Comparison of ENCODE assay signal across 14 mouse cellular contexts in genomic region chr16:94919177-94919576, GRCm38 (mm10).
A peak's percentile ranks its signal among the peaks of the same experiment; 100 is the strongest.
DNase-seq lines count a peak whose midpoint lies in the region; ATAC-seq and TF ChIP-seq lines count a peak whose summit lies in the region.
"Had no signal": no experiment of that assay in that cellular context is flagged by ENCODE, and none has a peak within 500 bp of the region (broad histone marks: within the 10 kb centered on the region; RNA-seq: fewer than 3 reads in every experiment).

No protein-coding gene starts in this region.

- peaks cover 15% of the 10 kb centered on the region for H3K4me1 ChIP-seq in forebrain, embryonic 10.5 days
- H3K4me1 ChIP-seq in forebrain, embryonic 15.5 days, result peaks cover 5% of the 10 kb centered on the region
- H3K4me1 ChIP-seq in midbrain, embryonic 16.5 days (ENCODE audit: control insufficient read depth, insufficient read depth, low read length), result peaks cover 9% of the 10 kb centered on the region
- no peaks in the 10 kb centered on the region for H3K4me1 ChIP-seq in lung, adult 2 months (ENCODE audit: control insufficient read depth, insufficient read depth, low read length)
- H3K4me1 ChIP-seq: megakaryocyte, embryonic 14.5 days had no signal

- TF ChIP-seq POLR2A in lung, adult 2 months (IDR thresholded peaks at IDR 0.05; ENCODE audit: borderline replicate concordance, extremely low read depth, low read depth, low read length), result no peak

- DNase-seq in left cerebral cortex, postnatal 14 days (ENCODE audit: low spot score in 2 of 2), result peak; percentile 41 to 59
- no peak for DNase-seq in left cerebral cortex, adult 2 months (ENCODE audit: extremely low spot score in 1 of 2, low spot score in 2 of 2)
- DNase-seq in forebrain, embryonic 10.5 days (ENCODE audit: extremely low spot score, low spot score), result peak; percentile 40
- DNase-seq in natural killer cell, adult 2 months (ENCODE audit: low spot score in 2 of 2), result no peak
- no peak for DNase-seq in lung, adult 2 months
- DNase-seq: adrenal gland, postnatal 14 days; cerebellum, postnatal 14 days; lung, postnatal 10 days; thymus, adult 2 months had no signal

- no peak for TF ChIP-seq CTCF in left cerebral cortex, adult 2 months (IDR thresholded peaks at IDR 0.05)
- no peak for TF ChIP-seq CTCF in lung, adult 2 months (IDR thresholded peaks at IDR 0.05; ENCODE audit: insufficient read depth, low read length)

- no peaks in the 10 kb centered on the region for H3K9me3 ChIP-seq in forebrain, embryonic 10.5 days
- H3K9me3 ChIP-seq in forebrain, embryonic 15.5 days, result no peaks in the 10 kb centered on the region
- H3K9me3 ChIP-seq in midbrain, embryonic 16.5 days (replicated peaks; ENCODE audit: control insufficient read depth, low read length, poor library complexity, severe bottlenecking), result no peaks in the 10 kb centered on the region
- H3K9me3 ChIP-seq: megakaryocyte, embryonic 14.5 days had no signal

- intact Hi-C loops in left cerebral cortex, postnatal 14 days (cut with DNase I), result no loop called here
- intact Hi-C loops in left cerebral cortex, adult 2 months (cut with DNase I), result no loop called here

- 37% methylated on average over 5 of the region's 5 CpGs for WGBS in forebrain, embryonic 10.5 days
- 8% methylated on average over 5 of the region's 5 CpGs for WGBS in forebrain, embryonic 15.5 days
- WGBS in midbrain, embryonic 16.5 days, result 27% methylated on average over 5 of the region's 5 CpGs
- 86% methylated on average over 5 of the region's 5 CpGs for WGBS in lung, adult 2 months

- H3K4me2 ChIP-seq in forebrain, embryonic 15.5 days (replicated peaks), result no peak overlapping the region
- H3K4me2 ChIP-seq in midbrain, embryonic 16.5 days (ENCODE audit: low read length), result no peak overlapping the region

- no peak overlapping the region for H3K27ac ChIP-seq in left cerebral cortex, adult 2 months
- no peak overlapping the region for H3K27ac ChIP-seq in forebrain, embryonic 10.5 days
- 0 out of 2 replicates have a peak overlapping the region, but pooled peaks have one; percentile 1 for H3K27ac ChIP-seq in forebrain, embryonic 15.5 days (replicated peaks)
- peak overlapping the region; percentile 38 for H3K27ac ChIP-seq in midbrain, embryonic 16.5 days (ENCODE audit: low read length)
- H3K27ac ChIP-seq: liver, embryonic 14.5 days had no signal

- no peak overlapping the region for H3K9ac ChIP-seq in forebrain, embryonic 15.5 days (replicated peaks)
- H3K9ac ChIP-seq in midbrain, embryonic 16.5 days (ENCODE audit: low read depth, low read length), result no peak overlapping the region
- H3K9ac ChIP-seq: liver, embryonic 14.5 days had no signal

- peak; percentile 76; the same call in 1 of the 2 replicates for ATAC-seq in forebrain, embryonic 15.5 days (replicated peaks)
- ATAC-seq in midbrain, embryonic 16.5 days, result peak; percentile 88
- ATAC-seq: CD4-positive, CD25-positive, alpha-beta regulatory T cell, adult 4 months had no signal

- no peaks in the 10 kb centered on the region for H3K27me3 ChIP-seq in forebrain, embryonic 10.5 days (ENCODE audit: poor library complexity, severe bottlenecking)
- H3K27me3 ChIP-seq in forebrain, embryonic 15.5 days, result no peaks in the 10 kb centered on the region
- no peaks in the 10 kb centered on the region for H3K27me3 ChIP-seq in midbrain, embryonic 16.5 days (ENCODE audit: control insufficient read depth, insufficient read depth, low read depth, low read length)

- H3K36me3 ChIP-seq in forebrain, embryonic 10.5 days (replicated peaks), result no peaks in the 10 kb centered on the region
- H3K36me3 ChIP-seq in forebrain, embryonic 15.5 days, result no peaks in the 10 kb centered on the region
- H3K36me3 ChIP-seq in midbrain, embryonic 16.5 days (ENCODE audit: control insufficient read depth, insufficient read depth, low read length), result no peaks in the 10 kb centered on the region

- H3K4me3 ChIP-seq in left cerebral cortex, adult 2 months, result no peak overlapping the region
- no peak overlapping the region for H3K4me3 ChIP-seq in forebrain, embryonic 10.5 days
- no peak overlapping the region for H3K4me3 ChIP-seq in forebrain, embryonic 15.5 days
- H3K4me3 ChIP-seq in midbrain, embryonic 16.5 days (ENCODE audit: low read depth, low read length), result no peak overlapping the region
- H3K4me3 ChIP-seq in lung, adult 2 months (replicated peaks; ENCODE audit: extremely low read depth, low read depth, low read length), result no peak overlapping the region
- H3K4me3 ChIP-seq: megakaryocyte, embryonic 14.5 days had no signal

Comparison
In these comparisons a context has a peak if more than half of its experiments do, and no peak if none do; other contexts are left out.
1. DNase-seq: peak in left cerebral cortex, postnatal 14 days (2 of 2) and forebrain, embryonic 10.5 days (single experiment); none in left cerebral cortex, adult 2 months (0 of 2), natural killer cell, adult 2 months (0 of 2) and lung, adult 2 months (single experiment).
2. H3K27ac ChIP-seq: peak in forebrain, embryonic 15.5 days (single experiment) and midbrain, embryonic 16.5 days (single experiment); none in left cerebral cortex, adult 2 months (single experiment) and forebrain, embryonic 10.5 days (single experiment).